Mouse (Mus musculus): Measurements from ENCODE around the gene Prrx2. TPM values are rescaled to one million over a fixed set of nuclear protein-coding genes. Genes with fewer than 3 reads are reported as not detected.

The Prrx2 gene
- polyA plus RNA-seq, 1 experiment from 2014 or later = not detected

- no peaks in the 10 kb centered on the region for H3K27me3 ChIP-seq
- no peak overlapping the region for H3K4me2 ChIP-seq
- no peak overlapping the region for H3K9ac ChIP-seq
- no peaks in the 10 kb centered on the region for H3K9me3 ChIP-seq (replicated peaks)
- H3K4me1 ChIP-seq (replicated peaks) = no peaks in the 10 kb centered on the region
- WGBS (ENCODE audit: insufficient replicate concordance) = 78% methylated on average over 6 of the region's 6 CpGs
- ATAC-seq (ENCODE audit: insufficient read depth) = no peak
- no peak overlapping the region for H3K27ac ChIP-seq (replicated peaks)
- no peak overlapping the region for H3K4me3 ChIP-seq (replicated peaks)
- no peaks in the 10 kb centered on the region for H3K36me3 ChIP-seq (replicated peaks)
Observed at GRCm38 (mm10) chr2:30872669-30873068, 37.9 kb downstream of the Prrx2 start.

GRCm38 (mm10) chr2:30874445-30874844 is 39.7 kb downstream of the Prrx2 start:
- Histone ChIP-seq H3K27me3 (no peaks in the 10 kb centered on the region), H3K4me3 (replicated peaks) (no peak overlapping the region), H3K4me1 (replicated peaks) (no peaks in the 10 kb centered on the region), H3K36me3 (replicated peaks) (no peaks in the 10 kb centered on the region), H3K27ac (replicated peaks) (no peak overlapping the region), H3K4me2 (no peak overlapping the region), H3K9ac (no peak overlapping the region), H3K9me3 (replicated peaks) (no peaks in the 10 kb centered on the region)
- no peak for ATAC-seq (ENCODE audit: insufficient read depth)
- WGBS (ENCODE audit: insufficient replicate concordance) = 59% methylated on average over 10 of the region's 10 CpGs

- Histone ChIP-seq H3K9ac (no peak overlapping the region), H3K4me1 (replicated peaks) (no peaks in the 10 kb centered on the region), H3K4me2 (no peak overlapping the region), H3K9me3 (replicated peaks) (no peaks in the 10 kb centered on the region), H3K27me3 (no peaks in the 10 kb centered on the region), H3K27ac (replicated peaks) (no peak overlapping the region), H3K4me3 (replicated peaks) (no peak overlapping the region), H3K36me3 (replicated peaks) (no peaks in the 10 kb centered on the region)
- 59% methylated on average over 7 of the region's 7 CpGs for WGBS (ENCODE audit: insufficient replicate concordance)
- no peak for ATAC-seq (ENCODE audit: insufficient read depth)
Observed at GRCm38 (mm10) chr2:30875096-30875495, 40.3 kb downstream of the Prrx2 start.

- no peak for ATAC-seq (ENCODE audit: insufficient read depth)
- Histone ChIP-seq H3K9me3 (replicated peaks) (no peaks in the 10 kb centered on the region), H3K27ac (replicated peaks) (no peak overlapping the region), H3K4me3 (replicated peaks) (no peak overlapping the region), H3K9ac (no peak overlapping the region), H3K27me3 (no peaks in the 10 kb centered on the region), H3K36me3 (replicated peaks) (no peaks in the 10 kb centered on the region), H3K4me2 (no peak overlapping the region), H3K4me1 (replicated peaks) (no peaks in the 10 kb centered on the region)
- 47% methylated on average over 11 of the region's 11 CpGs for WGBS (ENCODE audit: insufficient replicate concordance)
Observed at GRCm38 (mm10) chr2:30875621-30876432, 41.1 kb downstream of the Prrx2 start.

GRCm38 (mm10) chr2:30879481-30879880 is 44.7 kb downstream of the Prrx2 start:
- no peak for ATAC-seq (ENCODE audit: insufficient read depth)
- Histone ChIP-seq H3K4me2 (no peak overlapping the region), H3K27me3 (no peaks in the 10 kb centered on the region), H3K4me1 (replicated peaks) (no peaks in the 10 kb centered on the region), H3K36me3 (replicated peaks) (no peaks in the 10 kb centered on the region), H3K9ac (no peak overlapping the region), H3K27ac (replicated peaks) (no peak overlapping the region), H3K4me3 (replicated peaks) (no peak overlapping the region), H3K9me3 (replicated peaks) (no peaks in the 10 kb centered on the region)
- 72% methylated on average over 15 of the region's 15 CpGs for WGBS (ENCODE audit: insufficient replicate concordance)

- no peak overlapping the region for H3K9ac ChIP-seq
- H3K4me2 ChIP-seq = no peak overlapping the region
- no peak overlapping the region for H3K4me3 ChIP-seq (replicated peaks)
- no peaks in the 10 kb centered on the region for H3K9me3 ChIP-seq (replicated peaks)
- H3K36me3 ChIP-seq (replicated peaks) = no peaks in the 10 kb centered on the region
- ATAC-seq (ENCODE audit: insufficient read depth) = no peak
- 62% methylated on average over 7 of the region's 7 CpGs for WGBS (ENCODE audit: insufficient replicate concordance)
- H3K4me1 ChIP-seq (replicated peaks) = no peaks in the 10 kb centered on the region
- no peaks in the 10 kb centered on the region for H3K27me3 ChIP-seq
- H3K27ac ChIP-seq (replicated peaks) = no peak overlapping the region
Observed at GRCm38 (mm10) chr2:30881215-30881614, 46.4 kb downstream of the Prrx2 start.

- ATAC-seq (ENCODE audit: insufficient read depth) = no peak
- Histone ChIP-seq H3K9me3 (replicated peaks) (no peaks in the 10 kb centered on the region), H3K27ac (replicated peaks) (no peak overlapping the region), H3K36me3 (replicated peaks) (no peaks in the 10 kb centered on the region), H3K9ac (no peak overlapping the region), H3K4me2 (no peak overlapping the region), H3K4me3 (replicated peaks) (no peak overlapping the region), H3K27me3 (peaks cover 12% of the 10 kb centered on the region), H3K4me1 (replicated peaks) (no peaks in the 10 kb centered on the region)
- 70% methylated on average over 4 of the region's 4 CpGs for WGBS (ENCODE audit: insufficient replicate concordance)
Observed at GRCm38 (mm10) chr2:30884852-30885373, 50.1 kb downstream of the Prrx2 start.

GRCm38 (mm10) chr2:30885453-30886163 is 50.8 kb downstream of the Prrx2 start:
- Histone ChIP-seq H3K27me3 (peaks cover 19% of the 10 kb centered on the region), H3K36me3 (replicated peaks) (no peaks in the 10 kb centered on the region), H3K4me1 (replicated peaks) (no peaks in the 10 kb centered on the region), H3K4me2 (no peak overlapping the region), H3K9ac (no peak overlapping the region), H3K4me3 (replicated peaks) (no peak overlapping the region), H3K9me3 (replicated peaks) (no peaks in the 10 kb centered on the region), H3K27ac (replicated peaks) (no peak overlapping the region)
- no peak for ATAC-seq (ENCODE audit: insufficient read depth)
- WGBS (ENCODE audit: insufficient replicate concordance) = 44% methylated on average over 9 of the region's 9 CpGs

- H3K4me2 ChIP-seq = no peak overlapping the region
- H3K27ac ChIP-seq (replicated peaks) = no peak overlapping the region
- H3K4me1 ChIP-seq (replicated peaks) = no peaks in the 10 kb centered on the region
- no peaks in the 10 kb centered on the region for H3K9me3 ChIP-seq (replicated peaks)
- no peak for ATAC-seq (ENCODE audit: insufficient read depth)
- peaks cover 21% of the 10 kb centered on the region for H3K27me3 ChIP-seq
- 7% methylated on average over 3 of the region's 3 CpGs for WGBS (ENCODE audit: insufficient replicate concordance)
- no peaks in the 10 kb centered on the region for H3K36me3 ChIP-seq (replicated peaks)
- no peak overlapping the region for H3K4me3 ChIP-seq (replicated peaks)
- no peak overlapping the region for H3K9ac ChIP-seq
Observed at GRCm38 (mm10) chr2:30891002-30891401, 56.2 kb downstream of the Prrx2 start.

- no peak overlapping the region for H3K4me3 ChIP-seq (replicated peaks)
- no peaks in the 10 kb centered on the region; the same call in 1 of the 2 replicates for H3K4me1 ChIP-seq (replicated peaks)
- no peak overlapping the region for H3K4me2 ChIP-seq
- H3K27me3 ChIP-seq = peaks cover 18% of the 10 kb centered on the region
- no peak overlapping the region for H3K27ac ChIP-seq (replicated peaks)
- WGBS (ENCODE audit: insufficient replicate concordance) = 19% methylated on average over 6 of the region's 6 CpGs
- H3K9me3 ChIP-seq (replicated peaks) = no peaks in the 10 kb centered on the region
- no peak overlapping the region for H3K9ac ChIP-seq
- peak; percentile 75 for ATAC-seq (ENCODE audit: insufficient read depth)
- H3K36me3 ChIP-seq (replicated peaks) = no peaks in the 10 kb centered on the region
Observed at GRCm38 (mm10) chr2:30893399-30893798, 58.6 kb downstream of the Prrx2 start.

GRCm38 (mm10) chr2:30893946-30894345 is 59.2 kb downstream of the Prrx2 start:
- H3K27ac ChIP-seq (replicated peaks) = no peak overlapping the region
- H3K4me3 ChIP-seq (replicated peaks) = no peak overlapping the region
- no peaks in the 10 kb centered on the region for H3K9me3 ChIP-seq (replicated peaks)
- no peak overlapping the region for H3K4me2 ChIP-seq
- H3K27me3 ChIP-seq = peaks cover 18% of the 10 kb centered on the region
- no peaks in the 10 kb centered on the region for H3K36me3 ChIP-seq (replicated peaks)
- WGBS (ENCODE audit: insufficient replicate concordance) = 58% methylated on average over 7 of the region's 7 CpGs
- no peak overlapping the region for H3K9ac ChIP-seq
- H3K4me1 ChIP-seq (replicated peaks) = no peaks in the 10 kb centered on the region; the same call in 1 of the 2 replicates
- no peak for ATAC-seq (ENCODE audit: insufficient read depth)

All from liver, embryonic 15.5 days (tissue).